26 mouse cellular contexts compared by ENCODE assay signal in the genomic region with DNA sequence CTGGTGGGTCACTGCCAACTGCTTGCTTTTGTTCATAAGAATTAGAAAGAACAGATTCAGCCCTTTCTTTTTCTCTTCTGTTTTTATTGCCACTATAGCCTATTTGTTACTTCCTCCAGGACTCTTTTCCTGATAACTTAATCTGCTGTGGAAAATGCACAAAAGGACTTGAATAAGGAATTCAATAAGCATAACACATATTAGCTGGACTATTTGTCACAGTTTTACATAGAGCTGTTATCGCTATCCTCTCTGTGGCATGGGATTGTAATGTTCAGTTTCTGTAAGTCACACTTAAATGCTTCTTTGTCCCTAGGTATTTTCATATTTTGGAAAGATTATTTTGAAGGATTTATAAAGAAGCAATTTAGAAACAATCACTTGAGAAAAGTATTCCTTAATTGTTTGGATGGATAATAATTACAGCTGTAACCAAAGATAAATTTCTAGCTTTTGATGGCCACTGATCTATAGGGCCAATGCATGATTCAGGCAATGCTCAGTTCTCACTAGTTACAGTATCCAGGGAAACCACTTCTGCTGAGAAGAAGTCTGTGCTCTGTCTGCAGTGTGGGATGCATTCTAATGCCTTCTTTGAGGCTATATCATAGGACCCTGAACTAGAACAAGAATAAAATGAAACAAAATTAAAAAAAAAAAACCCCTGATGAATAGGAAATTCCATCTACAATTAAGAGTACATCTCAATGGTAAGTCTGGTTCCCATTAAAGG.
DNase-seq lines count a peak whose midpoint lies in the region; ATAC-seq and TF ChIP-seq lines count a peak whose summit lies in the region.
"Had no signal": no experiment of that assay in that cellular context is flagged by ENCODE, and none has a peak within 500 bp of the region (broad histone marks: within the 10 kb centered on the region; RNA-seq: fewer than 3 reads in every experiment).

No protein-coding gene starts in this region.

- H3K36me3 ChIP-seq in forebrain, embryonic 14.5 days (ENCODE audit: control insufficient read depth, insufficient read depth, low read length) = no peaks in the 10 kb centered on the region
- H3K36me3 ChIP-seq in forebrain, postnatal 0 days (ENCODE audit: insufficient read depth) = no peaks in the 10 kb centered on the region
- H3K36me3 ChIP-seq in neural tube, embryonic 11.5 days (ENCODE audit: control insufficient read depth, insufficient read depth, low read length) = no peaks in the 10 kb centered on the region
- no peaks in the 10 kb centered on the region for H3K36me3 ChIP-seq in neural tube, embryonic 15.5 days
- H3K36me3 ChIP-seq in midbrain, embryonic 14.5 days (ENCODE audit: control insufficient read depth, insufficient read depth, low read length) = no peaks in the 10 kb centered on the region
- H3K36me3 ChIP-seq: embryonic facial prominence, embryonic 15.5 days; heart, embryonic 15.5 days; limb, embryonic 10.5 days; liver, embryonic 15.5 days; lung, embryonic 15.5 days had no signal

- WGBS in forebrain, embryonic 14.5 days = 74% methylated on average over 1 of the region's 1 CpGs
- WGBS in forebrain, postnatal 0 days = 57% methylated on average over 1 of the region's 1 CpGs
- 76% methylated on average over 1 of the region's 1 CpGs for WGBS in neural tube, embryonic 11.5 days
- 32% methylated on average over 1 of the region's 1 CpGs for WGBS in neural tube, embryonic 15.5 days
- WGBS in midbrain, embryonic 14.5 days = 22% methylated on average over 1 of the region's 1 CpGs

- no peaks in the 10 kb centered on the region for H3K27me3 ChIP-seq in forebrain, embryonic 14.5 days (replicated peaks; ENCODE audit: control insufficient read depth, insufficient read depth, low read length)
- no peaks in the 10 kb centered on the region for H3K27me3 ChIP-seq in forebrain, postnatal 0 days (ENCODE audit: insufficient read depth, low read length)
- no peaks in the 10 kb centered on the region for H3K27me3 ChIP-seq in neural tube, embryonic 11.5 days (ENCODE audit: control insufficient read depth, insufficient read depth, low read length)
- H3K27me3 ChIP-seq in neural tube, embryonic 15.5 days (replicated peaks) = no peaks in the 10 kb centered on the region
- no peaks in the 10 kb centered on the region for H3K27me3 ChIP-seq in midbrain, embryonic 14.5 days (ENCODE audit: control insufficient read depth, insufficient read depth, low read length)
- H3K27me3 ChIP-seq: embryonic facial prominence, embryonic 15.5 days; heart, embryonic 15.5 days; liver, embryonic 15.5 days; lung, embryonic 15.5 days; megakaryocyte, embryonic 14.5 days had no signal

- intact Hi-C loops in left cerebral cortex, postnatal 36 days (cut with DNase I) = no loop called here

- H3K9me3 ChIP-seq in forebrain, embryonic 14.5 days (replicated peaks; ENCODE audit: control insufficient read depth, low read length) = no peaks in the 10 kb centered on the region
- no peaks in the 10 kb centered on the region for H3K9me3 ChIP-seq in forebrain, postnatal 0 days (ENCODE audit: low read length)
- H3K9me3 ChIP-seq in neural tube, embryonic 11.5 days (ENCODE audit: control insufficient read depth, low read length) = no peaks in the 10 kb centered on the region
- H3K9me3 ChIP-seq in neural tube, embryonic 15.5 days (replicated peaks) = no peaks in the 10 kb centered on the region
- no peaks in the 10 kb centered on the region for H3K9me3 ChIP-seq in midbrain, embryonic 14.5 days (ENCODE audit: control insufficient read depth, low read length)
- H3K9me3 ChIP-seq: embryonic facial prominence, embryonic 15.5 days; heart, embryonic 15.5 days; limb, embryonic 10.5 days; liver, embryonic 15.5 days; lung, embryonic 15.5 days; megakaryocyte, embryonic 14.5 days had no signal

- H3K4me2 ChIP-seq in forebrain, embryonic 14.5 days (ENCODE audit: low read length) = no peak overlapping the region
- no peak overlapping the region for H3K4me2 ChIP-seq in forebrain, postnatal 0 days (ENCODE audit: low read depth)
- no peak overlapping the region for H3K4me2 ChIP-seq in neural tube, embryonic 11.5 days (ENCODE audit: low read depth)
- H3K4me2 ChIP-seq in neural tube, embryonic 15.5 days = no peak overlapping the region
- no peak overlapping the region for H3K4me2 ChIP-seq in midbrain, embryonic 14.5 days (ENCODE audit: low read length)
- H3K4me2 ChIP-seq: embryonic facial prominence, embryonic 15.5 days; heart, embryonic 15.5 days; liver, embryonic 15.5 days; lung, embryonic 15.5 days had no signal

- DNase-seq in forebrain, embryonic 14.5 days (ENCODE audit: low spot score) = peak; percentile 22
- DNase-seq in forebrain, postnatal 0 days = no peak
- DNase-seq in neural tube, embryonic 11.5 days (ENCODE audit: low spot score) = no peak
- DNase-seq in midbrain, embryonic 14.5 days = peak; percentile 47
- DNase-seq in cerebellum, postnatal 25 days = no peak
- no peak for DNase-seq in left cerebral cortex, postnatal 36 days (ENCODE audit: low spot score in 2 of 2)
- DNase-seq in embryo, embryonic 11 days = no peak
- DNase-seq: adrenal gland, postnatal 14 days; cerebellum, adult 11 months; cerebellum, adult 9-11 months; gastrocnemius, adult 2 months; heart, postnatal 36 days; kidney, adult 18-20 months; liver; lung, postnatal 36 days; right cerebral cortex, postnatal 14 days; spleen, adult 18-20 months had no signal

- no peak overlapping the region for H3K4me3 ChIP-seq in forebrain, embryonic 14.5 days (ENCODE audit: low read depth, low read length)
- H3K4me3 ChIP-seq in forebrain, postnatal 0 days (ENCODE audit: low read depth, low read length) = no peak overlapping the region
- no peak overlapping the region for H3K4me3 ChIP-seq in neural tube, embryonic 11.5 days (ENCODE audit: low read depth, low read length)
- H3K4me3 ChIP-seq in neural tube, embryonic 15.5 days (replicated peaks) = no peak overlapping the region
- H3K4me3 ChIP-seq in midbrain, embryonic 14.5 days (replicated peaks; ENCODE audit: low read depth, low read length) = no peak overlapping the region
- H3K4me3 ChIP-seq: embryonic facial prominence, embryonic 15.5 days; gastrocnemius, adult 2 months; heart, embryonic 15.5 days; limb, embryonic 10.5 days; liver, embryonic 15.5 days; lung, embryonic 15.5 days; megakaryocyte, embryonic 14.5 days had no signal

- no peak overlapping the region for H3K27ac ChIP-seq in forebrain, embryonic 14.5 days (ENCODE audit: low read depth, low read length)
- H3K27ac ChIP-seq in forebrain, postnatal 0 days (ENCODE audit: low read depth, low read length) = no peak overlapping the region
- no peak overlapping the region for H3K27ac ChIP-seq in neural tube, embryonic 11.5 days (ENCODE audit: low read depth, low read length)
- H3K27ac ChIP-seq in neural tube, embryonic 15.5 days (replicated peaks) = no peak overlapping the region
- H3K27ac ChIP-seq in midbrain, embryonic 14.5 days (replicated peaks; ENCODE audit: low read depth, low read length) = no peak overlapping the region
- H3K27ac ChIP-seq: embryonic facial prominence, embryonic 15.5 days; gastrocnemius, adult 2 months; heart, embryonic 15.5 days; kidney, postnatal 0 days; limb, embryonic 10.5 days; liver, embryonic 15.5 days; lung, embryonic 15.5 days had no signal

- 0 out of 2 replicates have a peak, but pooled peaks have one; percentile 48 for ATAC-seq in forebrain, embryonic 14.5 days
- no peak for ATAC-seq in forebrain, postnatal 0 days
- peak; percentile 53; the same call in 1 of the 2 replicates for ATAC-seq in neural tube, embryonic 11.5 days (ENCODE audit: insufficient read depth, low FRiP score, low TSS enrichment)
- no peak for ATAC-seq in neural tube, embryonic 15.5 days (ENCODE audit: low FRiP score)
- ATAC-seq in midbrain, embryonic 14.5 days (ENCODE audit: low FRiP score, low TSS enrichment) = no peak; the same call in 1 of the 2 replicates
- ATAC-seq: inflammation-experienced regulatory T-cells, adult 6 months had no signal

- no peak for TF ChIP-seq CTCF in forebrain, postnatal 0 days (IDR thresholded peaks at IDR 0.05; ENCODE audit: low read depth)

- H3K9ac ChIP-seq in forebrain, embryonic 14.5 days (ENCODE audit: low read length) = no peak overlapping the region
- no peak overlapping the region for H3K9ac ChIP-seq in forebrain, postnatal 0 days
- no peak overlapping the region for H3K9ac ChIP-seq in neural tube, embryonic 11.5 days (ENCODE audit: low read length)
- no peak overlapping the region for H3K9ac ChIP-seq in neural tube, embryonic 15.5 days (replicated peaks)
- H3K9ac ChIP-seq in midbrain, embryonic 14.5 days (replicated peaks; ENCODE audit: low read length) = no peak overlapping the region
- H3K9ac ChIP-seq: embryonic facial prominence, embryonic 15.5 days; heart, embryonic 15.5 days; liver, embryonic 15.5 days; lung, embryonic 15.5 days had no signal

- H3K4me1 ChIP-seq in forebrain, embryonic 14.5 days (ENCODE audit: control insufficient read depth, insufficient read depth, low read length) = no peaks in the 10 kb centered on the region
- H3K4me1 ChIP-seq in forebrain, postnatal 0 days (ENCODE audit: insufficient read depth) = no peaks in the 10 kb centered on the region
- no peaks in the 10 kb centered on the region for H3K4me1 ChIP-seq in neural tube, embryonic 11.5 days (ENCODE audit: control insufficient read depth, insufficient read depth, low read length)
- H3K4me1 ChIP-seq in neural tube, embryonic 15.5 days = no peaks in the 10 kb centered on the region
- H3K4me1 ChIP-seq in midbrain, embryonic 14.5 days (ENCODE audit: control insufficient read depth, insufficient read depth, low read length) = no peaks in the 10 kb centered on the region
- H3K4me1 ChIP-seq: embryonic facial prominence, embryonic 15.5 days; heart, embryonic 15.5 days; limb, embryonic 10.5 days; liver, embryonic 15.5 days; lung, embryonic 15.5 days; megakaryocyte, embryonic 14.5 days had no signal

Comparison
In these comparisons a context has a peak if more than half of its experiments do, and no peak if none do; other contexts are left out.
1. ATAC-seq: peak in forebrain, embryonic 14.5 days (single experiment) and neural tube, embryonic 11.5 days (single experiment); none in forebrain, postnatal 0 days (single experiment), neural tube, embryonic 15.5 days (single experiment) and midbrain, embryonic 14.5 days (single experiment).
2. DNase-seq: peak in forebrain, embryonic 14.5 days (single experiment) and midbrain, embryonic 14.5 days (single experiment); none in forebrain, postnatal 0 days (single experiment), neural tube, embryonic 11.5 days (single experiment), cerebellum, postnatal 25 days (0 of 2), left cerebral cortex, postnatal 36 days (0 of 2) and embryo, embryonic 11 days (single experiment).